Mouse (Mus musculus): ENCODE measurements around the gene Dcun1d4. TPM values are rescaled to one million over a fixed set of nuclear protein-coding genes. Genes with fewer than 3 reads are reported as not detected.

Gene Dcun1d4
- total RNA-seq, 1 experiment from 2014 or later = 35.4 TPM

- no peak for DNase-seq
Observed at GRCm38 (mm10) chr5:73498559-73498958, 17.8 kb downstream of the Dcun1d4 start.

DNA sequence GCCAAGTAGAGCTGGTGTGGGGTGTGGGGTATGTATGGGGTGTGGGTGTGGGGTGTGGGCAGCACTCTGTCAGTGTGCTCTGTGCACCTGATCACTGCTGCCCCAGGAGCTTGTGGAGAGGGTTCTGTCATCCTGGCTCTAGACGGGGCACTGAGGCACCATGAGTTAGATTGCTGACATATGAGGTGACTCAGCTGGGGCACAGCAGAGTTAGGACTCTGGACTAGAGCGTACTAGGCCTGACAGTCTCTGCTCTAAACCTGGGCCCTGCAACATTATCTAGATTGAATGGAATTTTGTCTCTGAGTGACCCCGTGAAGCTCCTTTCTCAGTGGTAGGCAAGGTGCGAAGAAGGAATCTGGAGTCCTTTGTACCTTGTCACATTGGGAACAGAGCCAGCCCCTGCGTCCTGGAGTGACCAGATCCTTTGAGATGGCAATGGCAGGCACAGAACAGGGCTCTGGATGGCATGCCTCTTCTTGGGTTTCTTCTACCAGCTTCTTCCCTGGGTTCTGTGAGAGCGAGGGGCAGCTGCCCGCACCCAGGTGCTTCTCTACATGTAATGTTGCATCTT, 20.2 kb downstream of the Dcun1d4 start:
- DNase-seq = peak; percentile 52

GRCm38 (mm10) chr5:73502422-73502821, 21.6 kb downstream of the Dcun1d4 start:
- DNase-seq = no peak

- no peak for DNase-seq
Observed at GRCm38 (mm10) chr5:73503015-73503757, 22.4 kb downstream of the Dcun1d4 start.

- DNase-seq = no peak
Observed at GRCm38 (mm10) chr5:73511074-73511473, 30.3 kb downstream of the Dcun1d4 start.

DNA sequence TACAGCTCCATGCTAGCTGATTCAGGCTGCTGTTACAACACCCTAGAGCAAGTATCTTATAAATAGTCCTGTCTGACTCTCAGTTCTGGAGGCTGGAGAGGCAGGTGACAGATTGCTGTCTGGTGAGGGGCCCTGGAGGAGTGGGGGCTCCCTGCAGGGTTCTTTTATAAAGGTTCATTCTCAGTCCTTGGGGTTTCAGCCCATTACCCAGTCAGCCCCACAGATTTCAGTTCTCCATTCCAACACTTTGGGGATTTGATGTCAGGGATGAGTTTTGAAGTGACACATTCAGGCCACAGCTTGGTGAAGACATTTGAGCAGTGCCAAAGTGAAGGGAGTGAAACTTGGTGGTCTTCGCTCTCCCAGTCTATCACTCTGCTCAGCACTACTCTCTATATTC, 31.4 kb downstream of the Dcun1d4 start:
- DNase-seq = no peak

GRCm38 (mm10) chr5:73512661-73513060, 31.9 kb downstream of the Dcun1d4 start:
- DNase-seq = no peak

GRCm38 (mm10) chr5:73514202-73514601, 33.4 kb downstream of the Dcun1d4 start:
- no peak for DNase-seq

GRCm38 (mm10) chr5:73517299-73517698, 36.5 kb downstream of the Dcun1d4 start:
- DNase-seq = no peak

DNA sequence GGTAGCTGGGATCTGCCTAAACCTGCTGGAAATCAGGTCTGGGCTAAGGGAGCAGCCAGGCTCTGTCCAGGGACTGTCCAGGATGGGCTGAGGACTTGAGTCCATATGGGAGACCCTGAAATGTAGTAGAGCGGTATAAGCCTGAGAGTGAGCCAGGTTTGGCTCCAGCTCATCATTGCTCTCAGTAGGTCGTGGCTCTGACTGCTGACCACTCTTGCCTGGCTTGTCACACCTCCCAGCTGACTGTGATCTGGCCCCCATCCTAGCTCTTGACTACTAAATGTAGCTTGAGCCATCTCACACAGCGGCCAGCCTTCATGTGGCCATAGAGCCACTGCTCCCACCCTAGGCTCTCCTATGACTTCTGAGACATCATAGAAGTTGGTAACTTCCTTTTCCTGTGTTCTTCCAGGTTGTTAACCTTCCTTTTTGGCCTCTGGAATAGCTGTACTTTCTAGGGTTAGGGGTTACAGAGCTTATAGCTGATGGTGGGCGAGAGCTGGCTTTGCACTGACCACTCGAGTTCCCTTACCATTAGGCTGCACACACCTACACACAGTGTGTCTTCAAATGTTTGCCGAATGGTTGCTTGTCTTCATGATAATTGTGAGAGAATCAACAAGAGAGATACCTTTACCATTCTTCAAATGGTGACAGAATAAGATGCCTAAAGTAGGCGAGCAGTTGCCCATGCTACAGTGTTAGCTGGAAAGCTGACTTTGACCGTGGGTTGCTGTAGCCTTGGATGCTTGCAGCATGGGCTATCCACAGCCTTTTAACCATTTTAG, 37.8 kb downstream of the Dcun1d4 start:
- DNase-seq = no peak

DNA sequence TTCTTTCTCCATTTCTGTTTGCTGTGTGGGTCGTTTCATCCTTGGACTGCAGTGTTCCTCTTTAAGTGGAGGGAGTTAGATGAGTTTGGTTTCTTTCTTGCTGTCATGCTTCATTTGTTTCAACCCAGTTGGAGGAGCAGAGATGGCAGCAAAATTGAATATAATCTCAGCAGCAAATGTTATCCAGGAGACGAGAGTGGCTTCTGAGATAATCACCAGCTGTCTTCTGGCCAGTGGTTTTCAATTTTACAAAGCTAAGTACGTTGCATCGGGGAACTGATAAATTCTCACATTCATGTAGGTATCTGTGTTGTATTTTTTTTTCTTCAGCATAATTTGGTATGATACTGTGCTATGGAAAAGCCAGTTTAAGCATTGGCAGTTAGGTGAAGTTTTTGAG, 40.0 kb downstream of the Dcun1d4 start:
- no peak for DNase-seq

DNA sequence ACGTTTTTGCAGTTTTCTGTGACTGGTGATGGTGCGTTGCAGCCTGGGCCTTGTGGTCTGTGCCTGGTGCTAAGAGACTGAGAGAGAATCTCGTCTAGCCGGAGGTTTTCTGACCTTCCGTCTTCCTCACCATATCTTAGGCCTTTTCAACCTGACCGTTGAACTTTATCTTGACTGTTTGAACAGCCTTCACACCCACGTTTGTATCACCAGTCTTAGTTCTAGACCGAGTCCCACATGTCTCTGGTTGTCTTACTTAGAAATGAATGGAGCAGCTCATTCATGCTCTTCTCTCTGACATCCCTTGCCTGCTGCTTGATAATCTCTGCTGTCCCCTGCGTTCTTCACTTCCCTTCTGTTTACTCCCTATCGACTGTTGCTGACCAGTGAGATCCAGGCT, 42.4 kb downstream of the Dcun1d4 start:
- no peak for DNase-seq

GRCm38 (mm10) chr5:73524300-73525000, 43.6 kb downstream of the Dcun1d4 start:
- DNase-seq = no peak

- no peak for DNase-seq
Observed at GRCm38 (mm10) chr5:73532222-73532621, 51.4 kb downstream of the Dcun1d4 start.

DNA sequence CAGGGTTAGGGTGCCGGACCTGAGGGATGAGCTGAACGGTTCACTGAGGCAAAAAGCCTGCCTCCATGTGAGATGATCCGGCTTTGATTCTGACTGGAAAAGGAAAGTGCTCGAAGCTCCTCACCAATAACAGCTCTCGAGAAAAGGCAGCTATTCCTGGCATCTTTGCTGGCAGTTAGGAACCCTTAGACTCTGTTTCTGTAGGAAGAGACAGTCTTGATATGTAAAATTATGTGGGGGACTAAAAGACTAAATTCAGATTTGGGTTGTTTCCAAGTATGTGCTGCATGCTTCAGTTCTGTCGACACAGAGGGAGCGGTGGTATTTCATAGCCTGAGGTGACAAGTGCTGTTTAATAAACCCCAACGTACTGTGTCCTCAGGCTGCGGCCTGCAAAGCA, 52.1 kb downstream of the Dcun1d4 start:
- DNase-seq = no peak

GRCm38 (mm10) chr5:73537669-73538068, 56.9 kb downstream of the Dcun1d4 start:
- DNase-seq = no peak

- DNase-seq = peak; percentile 28
Observed at GRCm38 (mm10) chr5:73538586-73539298, 57.9 kb downstream of the Dcun1d4 start.

DNA sequence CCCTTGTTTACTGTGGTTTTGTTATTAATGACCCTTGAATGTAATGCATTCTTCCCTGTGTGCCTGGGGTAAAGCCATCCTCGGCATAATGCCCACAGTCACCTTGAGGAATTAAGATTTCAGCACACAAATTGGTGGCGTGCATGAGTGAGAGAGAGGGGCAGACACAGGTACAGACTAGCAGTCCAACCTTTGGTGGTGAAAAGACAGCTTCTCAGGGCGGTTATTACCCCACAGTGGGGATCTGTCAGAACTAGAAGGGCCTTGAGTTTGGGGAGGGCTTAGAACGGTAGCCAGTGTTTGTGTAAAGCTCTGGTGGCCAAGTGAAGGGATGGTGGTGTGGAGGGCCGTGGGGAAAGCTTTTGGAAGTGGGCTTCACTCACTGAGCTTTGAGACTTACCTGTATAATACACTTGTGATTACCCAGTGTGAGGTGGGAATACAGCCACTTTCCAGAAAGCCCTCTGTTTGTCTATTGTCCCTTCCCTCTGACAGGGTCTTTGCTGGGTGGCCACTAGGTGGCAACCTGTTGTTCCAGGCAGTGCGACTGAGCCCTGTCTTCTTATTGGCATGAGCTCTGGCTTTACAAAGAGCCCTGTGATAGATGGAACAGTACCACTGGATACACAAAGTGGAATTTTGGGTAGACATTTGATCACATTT, 59.2 kb downstream of the Dcun1d4 start:
- peak; percentile 79 for DNase-seq

DNA sequence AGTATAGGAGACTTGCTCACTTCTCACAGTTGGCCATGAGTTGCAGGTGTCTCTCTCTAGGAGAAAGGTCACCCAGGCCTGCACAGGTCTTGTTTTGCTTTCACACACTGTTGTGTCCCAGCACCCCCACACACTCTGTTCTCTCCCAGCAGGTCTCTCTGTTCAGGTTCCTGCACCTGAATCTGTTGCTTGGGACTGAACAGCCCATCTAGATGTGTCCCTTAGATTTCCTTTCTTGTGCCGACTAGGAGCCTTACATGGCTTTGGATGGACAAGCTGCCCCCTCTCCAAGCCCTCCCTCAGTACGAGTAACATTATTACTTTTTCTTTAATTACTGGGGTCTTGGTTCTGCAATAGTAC, 59.7 kb downstream of the Dcun1d4 start:
- DNase-seq = no peak

- DNase-seq = peak; percentile 29
Observed at GRCm38 (mm10) chr5:73544111-73544753, 63.4 kb downstream of the Dcun1d4 start.

DNA sequence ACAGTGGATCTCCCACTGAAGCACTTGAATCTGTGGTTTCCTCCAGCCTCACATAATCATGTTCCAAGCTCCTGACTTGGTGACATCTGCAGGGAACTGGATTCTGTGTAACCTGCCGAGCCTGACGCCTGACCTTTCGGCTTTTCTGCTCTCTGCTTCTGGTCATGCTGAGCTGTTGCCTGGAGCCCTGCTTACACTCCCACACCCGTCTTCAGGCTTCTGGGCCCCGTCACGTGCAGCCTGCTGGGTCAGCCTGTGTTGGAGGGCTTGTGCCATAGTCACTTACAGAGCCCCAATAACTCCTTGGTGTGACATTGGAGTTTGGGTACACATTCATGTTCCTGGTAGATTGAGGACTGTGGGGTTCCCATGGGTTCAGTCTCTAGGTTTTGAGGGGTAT, 64.8 kb downstream of the Dcun1d4 start:
- DNase-seq = no peak

Measured in adrenal gland, postnatal 14 days (tissue).